Mouse (Mus musculus) liver, embryonic 14.5 days (tissue): ENCODE results near the gene Cox4i2. TPM values are rescaled to one million over a fixed set of nuclear protein-coding genes. Genes with fewer than 3 reads are reported as not detected.

Source experiments
- ATAC-seq: fragments of 200-750 bp; cut with Nextera tagmentation; 2 replicates; pipeline ENCODE4 v1.8.0; 2017; ENCODE audit warnings: moderate number of reproducible peaks, mild to moderate bottlenecking, moderate library complexity; ENCODE audit not compliant: insufficient read depth
- DNase-seq, 3 experiments: peaks; one replicate each; pipeline ENCODE4 v3.0.0-alpha.2; 2012 to 2013; ENCODE audit warnings: low read depth in 3 of 3, low spot score in 3 of 3
- H3K27ac ChIP-seq: fragments of 300-500 bp; sonication (generic); 2 replicates; pipeline ENCODE4 v1.5.1; 2014; ENCODE audit warnings: moderate library complexity, mild to moderate bottlenecking, control low read depth, inconsistent platforms
- H3K27me3 ChIP-seq: fragments of 300-500 bp; sonication (generic); 2 replicates; pipeline ENCODE4 v1.6.1; 2014; ENCODE audit warnings: mild to moderate bottlenecking, low read length, moderate library complexity; ENCODE audit not compliant: control insufficient read depth, insufficient read depth
- H3K36me3 ChIP-seq: fragments of 300-500 bp; sonication (generic); replicated peaks from 2 replicates; pipeline ENCODE4 v1.6.1; 2014; ENCODE audit warnings: low read depth; ENCODE audit not compliant: control insufficient read depth, insufficient read depth
- H3K4me1 ChIP-seq, 2 experiments: fragments of 200-500 bp in 1 of 2; fragments of 300-500 bp in 1 of 2; sonication (generic) in 1 of 2; replicated peaks; 2 replicates each; pipeline ENCODE4 v1.6.1; 2012 to 2014; ENCODE audit warnings: antibody characterized with exemption in 1 of 2, inconsistent platforms in 1 of 2, low read length in 1 of 2; ENCODE audit not compliant: control insufficient read depth in 2 of 2, insufficient read depth in 2 of 2
- H3K4me2 ChIP-seq: fragments of 300-500 bp; sonication (generic); 2 replicates; pipeline ENCODE4 v1.6.1; 2014; ENCODE audit warnings: low read depth, mild to moderate bottlenecking, control low read depth, moderate library complexity
- H3K4me3 ChIP-seq, 2 experiments: fragments of 200-500 bp in 1 of 2; fragments of 300-500 bp in 1 of 2; sonication (generic) in 1 of 2; 2 replicates each; pipeline ENCODE4 v1.5.1; 2012 to 2014; ENCODE audit warnings: low read depth in 2 of 2, low read length in 2 of 2, mild to moderate bottlenecking in 2 of 2, control low read depth in 1 of 2, inconsistent platforms in 1 of 2, moderate library complexity in 1 of 2; ENCODE audit not compliant: insufficient read depth in 1 of 2
- H3K9ac ChIP-seq: fragments of 300-500 bp; sonication (generic); replicated peaks from 2 replicates; pipeline ENCODE4 v1.6.1; 2014; ENCODE audit warnings: mild to moderate bottlenecking, control low read depth, moderate library complexity
- H3K9me3 ChIP-seq: fragments of 300-500 bp; sonication (generic); 2 replicates; pipeline ENCODE4 v1.6.1; 2016; ENCODE audit warnings: low read length, mixed read lengths; ENCODE audit not compliant: control insufficient read depth
- CTCF ChIP-seq: IDR thresholded peaks from 2 replicates; pipeline ENCODE4 v1.5.1; 2016; ENCODE audit warnings: antibody characterized with exemption, low read depth, control low read depth
- EP300 ChIP-seq: IDR thresholded peaks from 2 replicates; pipeline ENCODE4 v1.6.1; 2016; ENCODE audit warnings: antibody characterized with exemption, low read depth
- WGBS: fragments of 180-500 bp; shearing (Covaris S2); extraction: QIAGEN DNeasy Blood & Tissue Kit; methylation state at CpG from one replicate; pipeline ENCODE4 v1.1.7; 2014; ENCODE audit not compliant: insufficient replicate concordance; 5-methylcytosine and 5-hydroxymethylcytosine counted together
- polyA plus RNA-seq, 2 experiments: library from polyadenylated mRNA; depleted of rRNA in 1 of 2; stranded (reverse) in 1 of 2; unstranded in 1 of 2; fragments of >200 nt; fragmentation: Nextera tagmentation in 1 of 2; extraction: Ambion mirVana in 1 of 2; gene quantifications; 2 replicates each; pipeline versions ENCODE4 v1.2.1 to v1.2.3; 2012 to 2014

Cox4i2 gene
- polyA plus RNA-seq, 2 experiments, result 0.51 to 0.92 TPM

DNA sequence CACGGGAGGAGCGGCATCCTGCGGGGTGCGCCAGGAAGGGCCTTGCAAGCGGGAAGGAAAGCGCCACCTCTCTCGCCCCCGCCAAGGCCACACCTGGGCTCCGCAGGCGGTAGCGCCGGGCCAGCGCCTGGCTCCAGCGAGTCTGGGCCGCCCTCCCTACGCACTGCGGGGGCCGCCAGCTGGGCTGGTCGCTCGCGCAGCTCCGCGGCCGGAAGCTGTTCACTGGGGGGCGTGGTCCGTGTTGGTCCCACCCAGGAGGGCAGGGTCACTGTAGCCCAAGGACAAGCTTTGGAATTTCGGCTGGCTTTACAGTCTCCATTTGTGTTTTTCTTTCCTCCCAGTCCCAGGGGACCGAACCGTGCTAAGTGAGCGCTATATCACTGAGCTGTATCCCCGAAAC, 46.3 kb upstream of the Cox4i2 start:
- DNase-seq (peak in 2 of 3 experiments; percentile 26 to 44), ATAC-seq (peak; percentile 76)
- H3K9me3 ChIP-seq, result no peaks in the 10 kb centered on the region
- H3K4me3 ChIP-seq, result peak overlapping the region; percentile 32 to 33
- no peak overlapping the region; the same call in 1 of the 2 replicates for H3K9ac ChIP-seq
- TF ChIP-seq EP300 (no peak), CTCF (no peak)
- peaks cover 0 to 9% of the 10 kb centered on the region in 2 experiments; a peak in 2 of 4 replicates for H3K4me1 ChIP-seq
- peaks cover 14% of the 10 kb centered on the region for H3K36me3 ChIP-seq
- 35% methylated on average over 31 of the region's 31 CpGs for WGBS
- no peaks in the 10 kb centered on the region for H3K27me3 ChIP-seq
- peak overlapping the region; percentile 55 for H3K4me2 ChIP-seq
- H3K27ac ChIP-seq, result no peak overlapping the region

DNA sequence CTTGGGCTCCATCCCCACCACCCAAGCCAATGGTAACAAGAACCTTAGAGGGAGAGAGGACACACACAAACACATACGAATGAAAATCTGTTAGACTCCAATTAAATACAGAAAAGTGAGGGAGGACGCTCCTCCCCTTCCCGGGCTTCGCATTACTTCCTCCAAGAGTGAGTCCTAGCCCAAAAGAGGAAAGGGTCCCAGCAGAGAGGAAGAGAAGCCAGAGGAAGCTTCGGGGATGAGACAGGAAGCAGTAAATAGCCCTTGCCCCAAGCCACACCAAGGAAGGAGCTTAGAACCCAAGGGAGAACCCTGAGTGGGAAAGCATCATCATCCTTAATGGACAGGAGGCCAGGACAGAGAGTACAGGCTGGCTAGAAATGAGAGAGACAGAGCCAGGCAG, 44.9 kb upstream of the Cox4i2 start:
- peaks cover 8% of the 10 kb centered on the region for H3K36me3 ChIP-seq
- no peaks in the 10 kb centered on the region for H3K9me3 ChIP-seq
- no peak for DNase-seq
- 44% methylated on average over 5 of the region's 5 CpGs for WGBS
- no peak overlapping the region for H3K4me2 ChIP-seq
- no peak overlapping the region for H3K4me3 ChIP-seq
- no peak overlapping the region for H3K9ac ChIP-seq
- peaks cover 0 to 9% of the 10 kb centered on the region in 2 experiments; a peak in 2 of 4 replicates for H3K4me1 ChIP-seq
- TF ChIP-seq CTCF, result no peak
- no peak for TF ChIP-seq EP300
- no peaks in the 10 kb centered on the region for H3K27me3 ChIP-seq
- no peak for ATAC-seq
- H3K27ac ChIP-seq, result no peak overlapping the region

GRCm38 (mm10) chr2:152716241-152716772, 37.7 kb upstream of the Cox4i2 start:
- 65% methylated on average over 6 of the region's 6 CpGs for WGBS
- Histone ChIP-seq H3K36me3 (no peaks in the 10 kb centered on the region), H3K9me3 (no peaks in the 10 kb centered on the region), H3K27ac (no peak overlapping the region), H3K4me3 (no peak overlapping the region), H3K9ac (no peak overlapping the region), H3K4me2 (no peak overlapping the region), H3K4me1 (no peaks in the 10 kb centered on the region), H3K27me3 (no peaks in the 10 kb centered on the region)
- no peak for TF ChIP-seq CTCF
- no peak for DNase-seq
- no peak for ATAC-seq

- Histone ChIP-seq H3K9ac (no peak overlapping the region), H3K27ac (no peak overlapping the region), H3K9me3 (no peaks in the 10 kb centered on the region), H3K27me3 (peaks cover 2% of the 10 kb centered on the region), H3K4me1 (no peaks in the 10 kb centered on the region), H3K4me2 (no peak overlapping the region), H3K36me3 (no peaks in the 10 kb centered on the region), H3K4me3 (no peak overlapping the region)
- TF ChIP-seq CTCF, result no peak
- TF ChIP-seq EP300, result no peak
- ATAC-seq (no peak), DNase-seq (no peak)
- 69% methylated on average over 11 of the region's 11 CpGs for WGBS
These were observed 36.3 kb upstream of the Cox4i2 start for GRCm38 (mm10) chr2:152717652-152718051.

DNA sequence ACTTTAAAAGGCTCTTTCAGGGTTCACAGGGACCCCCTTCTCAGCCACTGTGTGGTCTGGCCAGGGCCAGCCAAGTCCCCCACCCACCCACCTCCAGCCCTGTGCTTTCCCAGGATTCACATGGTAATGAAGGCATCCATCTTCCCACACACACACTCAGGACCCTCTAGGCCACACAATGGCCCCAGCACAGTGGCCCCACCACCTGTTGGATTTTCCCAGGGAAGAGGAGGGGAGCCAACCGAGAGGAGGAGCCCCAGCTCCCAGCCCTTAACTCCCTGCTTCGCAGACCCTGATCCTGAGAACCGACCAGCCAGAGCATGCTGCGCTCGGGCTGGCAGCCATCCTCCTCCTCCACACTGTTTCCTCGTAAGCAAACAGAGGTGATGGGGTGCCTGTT, 35.9 kb upstream of the Cox4i2 start:
- Histone ChIP-seq H3K36me3 (no peaks in the 10 kb centered on the region), H3K4me2 (no peak overlapping the region), H3K4me3 (no peak overlapping the region), H3K27me3 (peaks cover 3% of the 10 kb centered on the region), H3K9me3 (no peaks in the 10 kb centered on the region), H3K27ac (no peak overlapping the region), H3K4me1 (no peaks in the 10 kb centered on the region), H3K9ac (no peak overlapping the region)
- TF ChIP-seq EP300 (no peak), CTCF (no peak)
- ATAC-seq (no peak), DNase-seq (no peak)
- WGBS, result 67% methylated on average over 6 of the region's 6 CpGs
